Mouse (Mus musculus) embryonic fibroblast, embryonic 13.5 days (primary cell): ENCODE results near the gene Gm43191.
A peak's percentile ranks its signal among the peaks of the same experiment; 100 is the strongest.

Source experiments
- CTCF ChIP-seq: IDR thresholded peaks from 2 replicates; pipeline ENCODE4 v1.5.1; 2011; ENCODE audit warnings: mild to moderate bottlenecking, control low read depth, low read length, moderate library complexity, borderline replicate concordance; ENCODE audit not compliant: insufficient read depth
- POLR2A ChIP-seq: IDR thresholded peaks from 2 replicates; pipeline ENCODE4 v1.6.1; 2011; ENCODE audit warnings: low read depth, mild to moderate bottlenecking, control low read depth, low read length, moderate library complexity

DNA sequence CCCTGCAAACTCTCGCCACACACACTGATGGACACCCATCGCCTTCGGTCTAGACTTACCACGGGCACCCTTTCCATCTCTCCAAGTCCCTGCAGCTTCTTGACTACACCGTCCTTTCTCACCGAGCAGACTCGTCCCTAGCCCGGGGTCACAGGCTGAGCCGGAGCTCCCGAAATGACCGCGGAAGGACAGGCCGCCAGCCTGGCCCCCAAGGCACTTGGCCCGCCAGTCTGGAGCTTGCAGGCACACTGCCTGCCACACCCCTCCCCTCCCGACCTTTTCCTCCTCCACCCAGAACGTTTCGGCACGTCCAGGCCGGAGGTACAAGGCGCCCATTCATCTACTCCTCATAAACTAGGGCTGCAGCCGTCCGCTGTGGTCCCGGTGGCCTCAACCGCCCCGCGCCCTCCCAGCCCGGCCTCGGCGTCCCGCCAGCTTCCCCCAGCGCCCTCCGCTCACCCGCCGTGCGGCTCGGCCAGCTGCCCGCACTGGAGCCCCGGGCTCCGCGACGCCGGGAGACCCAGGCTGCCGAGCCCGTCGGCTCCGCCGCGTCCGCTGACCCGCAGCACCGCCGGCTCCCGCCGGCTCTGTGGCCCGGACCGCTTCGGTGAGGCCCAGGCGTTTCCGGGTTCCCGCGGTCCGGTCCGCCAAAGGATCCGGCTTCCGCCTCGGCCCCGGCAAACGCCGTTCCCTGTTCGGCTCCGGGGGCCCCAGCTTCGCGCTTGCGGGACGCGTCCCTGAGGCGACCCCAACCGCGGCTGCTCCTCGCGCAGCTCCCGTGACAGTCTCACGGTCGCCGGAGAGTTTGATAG lies 30.8 kb upstream of the Gm43191 start:
- TF ChIP-seq CTCF: no peak
- TF ChIP-seq POLR2A: peak; percentile 53; the same call in 1 of the 2 replicates
